Mouse (Mus musculus) embryonic facial prominence, embryonic 13.5 days (tissue): ENCODE measurements around the gene Csl. TPM values are rescaled to one million over a fixed set of nuclear protein-coding genes. Genes with fewer than 3 reads are reported as not detected.

ENCODE experiments used
- ATAC-seq: fragments of 200-750 bp; cut with Nextera tagmentation; 2 replicates; pipeline ENCODE4 v1.8.0; 2017; ENCODE audit warnings: low read depth; ENCODE audit not compliant: insufficient number of reproducible peaks, insufficient read depth, low FRiP score, low TSS enrichment
- H3K27ac ChIP-seq: fragments of 300-500 bp; sonication (generic); 2 replicates; pipeline ENCODE4 v1.5.1; 2015; ENCODE audit warnings: moderate library complexity, mild to moderate bottlenecking, inconsistent platforms
- H3K27me3 ChIP-seq: fragments of 300-500 bp; sonication (generic); 2 replicates; pipeline ENCODE4 v1.6.1; 2015; ENCODE audit warnings: mild to moderate bottlenecking, inconsistent platforms
- H3K36me3 ChIP-seq: fragments of 300-500 bp; sonication (generic); 2 replicates; pipeline ENCODE4 v1.6.1; 2015; ENCODE audit warnings: mild to moderate bottlenecking, inconsistent platforms
- H3K4me1 ChIP-seq: fragments of 300-500 bp; sonication (generic); 2 replicates; pipeline ENCODE4 v1.6.1; 2015; ENCODE audit warnings: inconsistent platforms
- H3K4me2 ChIP-seq: fragments of 300-500 bp; sonication (generic); 2 replicates; pipeline ENCODE4 v1.6.1; 2015; ENCODE audit warnings: moderate library complexity, mild to moderate bottlenecking, inconsistent platforms
- H3K4me3 ChIP-seq: fragments of 300-500 bp; sonication (generic); 2 replicates; pipeline ENCODE4 v1.5.1; 2015; ENCODE audit warnings: mild to moderate bottlenecking, inconsistent platforms
- H3K9ac ChIP-seq: fragments of 300-500 bp; sonication (generic); 2 replicates; pipeline ENCODE4 v1.6.1; 2015; ENCODE audit warnings: mild to moderate bottlenecking, inconsistent platforms
- H3K9me3 ChIP-seq: fragments of 300-500 bp; sonication (generic); 2 replicates; pipeline ENCODE4 v1.6.1; 2016; ENCODE audit warnings: inconsistent platforms
- WGBS: fragments of 180-500 bp; shearing (Covaris S2); methylation state at CpG from one replicate; pipeline ENCODE4 v1.1.7; 2015; ENCODE audit warnings: mixed read lengths; 5-methylcytosine and 5-hydroxymethylcytosine counted together
- polyA plus RNA-seq: library from polyadenylated mRNA; unstranded; fragments of >200 nt; fragmentation: Nextera tagmentation; extraction: Ambion mirVana; gene quantifications from 2 replicates; pipeline ENCODE4 v1.2.1, GENCODE M21; 2015

Gene Csl
- not detected in 2 replicates for polyA plus RNA-seq

GRCm38 (mm10) chr10:99759558-99759957 lies at the start of gene Csl:
Gene Csl, minus strand, starts transcription at chr10:99759658.
- WGBS, result 89% methylated on average over 9 of the region's 9 CpGs
- Histone ChIP-seq H3K27me3 (no peaks in the 10 kb centered on the region), H3K4me2 (no peak within 1 kb of the TSS), H3K27ac (no peak within 1 kb of the TSS), H3K36me3 (no peaks in the 10 kb centered on the region), H3K4me1 (no peaks in the 10 kb centered on the region), H3K9ac (no peak within 1 kb of the TSS), H3K9me3 (no peaks in the 10 kb centered on the region), H3K4me3 (no peak within 1 kb of the TSS)
- no peak for ATAC-seq

GRCm38 (mm10) chr10:99789418-99789817 lies 30.0 kb upstream of the Csl start:
- Histone ChIP-seq H3K9ac (no peak overlapping the region), H3K27me3 (no peaks in the 10 kb centered on the region), H3K36me3 (no peaks in the 10 kb centered on the region), H3K9me3 (no peaks in the 10 kb centered on the region), H3K27ac (no peak overlapping the region), H3K4me3 (no peak overlapping the region), H3K4me2 (no peak overlapping the region), H3K4me1 (0 out of 2 replicates have a peak, but pooled peaks cover 3% of the 10 kb centered on the region)
- WGBS, result 72% methylated on average over 2 of the region's 2 CpGs
- ATAC-seq, result no peak

- no peak overlapping the region for H3K4me3 ChIP-seq
- H3K27ac ChIP-seq, result no peak overlapping the region
- no peak overlapping the region for H3K9ac ChIP-seq
- no peaks in the 10 kb centered on the region for H3K4me1 ChIP-seq
- no peak overlapping the region for H3K4me2 ChIP-seq
- H3K36me3 ChIP-seq, result no peaks in the 10 kb centered on the region
- WGBS, result 74% methylated on average over 12 of the region's 12 CpGs
- H3K27me3 ChIP-seq, result no peaks in the 10 kb centered on the region
- no peaks in the 10 kb centered on the region for H3K9me3 ChIP-seq
- no peak for ATAC-seq
Observed at GRCm38 (mm10) chr10:99774228-99775120, 15.0 kb upstream of the Csl start.

GRCm38 (mm10) chr10:99750146-99750545 lies 9.3 kb downstream of the Csl start:
- Histone ChIP-seq H3K4me3 (no peak overlapping the region), H3K9me3 (no peaks in the 10 kb centered on the region), H3K27ac (no peak overlapping the region), H3K36me3 (no peaks in the 10 kb centered on the region), H3K4me2 (no peak overlapping the region), H3K27me3 (no peaks in the 10 kb centered on the region), H3K9ac (no peak overlapping the region), H3K4me1 (no peaks in the 10 kb centered on the region)
- no peak for ATAC-seq
- WGBS, result 64% methylated on average over 2 of the region's 2 CpGs

GRCm38 (mm10) chr10:99748668-99749260 lies 10.7 kb downstream of the Csl start:
- Histone ChIP-seq H3K9me3 (no peaks in the 10 kb centered on the region), H3K4me1 (no peaks in the 10 kb centered on the region)

GRCm38 (mm10) chr10:99748009-99748408 lies 11.4 kb downstream of the Csl start:
- Histone ChIP-seq H3K9ac (no peak overlapping the region), H3K27me3 (no peaks in the 10 kb centered on the region), H3K9me3 (no peaks in the 10 kb centered on the region), H3K36me3 (no peaks in the 10 kb centered on the region), H3K4me3 (no peak overlapping the region), H3K27ac (no peak overlapping the region), H3K4me2 (no peak overlapping the region), H3K4me1 (no peaks in the 10 kb centered on the region)
- no peak for ATAC-seq
- 54% methylated on average over 2 of the region's 2 CpGs for WGBS

More at GRCm38 (mm10) chr10:99748668-99749260, 10.7 kb downstream of the Csl start:
- Histone ChIP-seq H3K4me3 (no peak overlapping the region), H3K27ac (no peak overlapping the region), H3K4me2 (no peak overlapping the region), H3K27me3 (no peaks in the 10 kb centered on the region), H3K9ac (no peak overlapping the region), H3K36me3 (no peaks in the 10 kb centered on the region)
- no peak for ATAC-seq
- 77% methylated on average over 2 of the region's 2 CpGs for WGBS

GRCm38 (mm10) chr10:99741609-99742280 lies 17.7 kb downstream of the Csl start:
- Histone ChIP-seq H3K36me3 (no peaks in the 10 kb centered on the region), H3K4me2 (no peak overlapping the region), H3K4me3 (no peak overlapping the region), H3K9me3 (no peaks in the 10 kb centered on the region), H3K9ac (no peak overlapping the region), H3K27me3 (no peaks in the 10 kb centered on the region), H3K27ac (no peak overlapping the region), H3K4me1 (no peaks in the 10 kb centered on the region)
- ATAC-seq, result no peak

GRCm38 (mm10) chr10:99713129-99713528 lies 46.3 kb downstream of the Csl start:
- WGBS, result 78% methylated on average over 2 of the region's 2 CpGs
- Histone ChIP-seq H3K27me3 (no peaks in the 10 kb centered on the region), H3K4me2 (no peak overlapping the region), H3K9me3 (no peaks in the 10 kb centered on the region), H3K9ac (no peak overlapping the region), H3K36me3 (no peaks in the 10 kb centered on the region), H3K27ac (no peak overlapping the region), H3K4me1 (no peaks in the 10 kb centered on the region), H3K4me3 (no peak overlapping the region)
- ATAC-seq, result no peak

- no peak overlapping the region for H3K4me2 ChIP-seq
- no peak overlapping the region for H3K9ac ChIP-seq
- no peaks in the 10 kb centered on the region for H3K36me3 ChIP-seq
- H3K27me3 ChIP-seq, result no peaks in the 10 kb centered on the region
- no peak overlapping the region for H3K4me3 ChIP-seq
- 67% methylated on average over 1 of the region's 1 CpGs for WGBS
- no peaks in the 10 kb centered on the region for H3K9me3 ChIP-seq
- no peak for ATAC-seq
- no peaks in the 10 kb centered on the region for H3K4me1 ChIP-seq
- H3K27ac ChIP-seq, result no peak overlapping the region
Observed at GRCm38 (mm10) chr10:99711567-99711966, 47.9 kb downstream of the Csl start.
